Mouse (Mus musculus): ENCODE measurements around the gene Sntg2. TPM values are rescaled to one million over a fixed set of nuclear protein-coding genes. Genes with fewer than 3 reads are reported as not detected.

Gene Sntg2
- total and polyA plus RNA-seq, 3 experiments = not detected

DNA sequence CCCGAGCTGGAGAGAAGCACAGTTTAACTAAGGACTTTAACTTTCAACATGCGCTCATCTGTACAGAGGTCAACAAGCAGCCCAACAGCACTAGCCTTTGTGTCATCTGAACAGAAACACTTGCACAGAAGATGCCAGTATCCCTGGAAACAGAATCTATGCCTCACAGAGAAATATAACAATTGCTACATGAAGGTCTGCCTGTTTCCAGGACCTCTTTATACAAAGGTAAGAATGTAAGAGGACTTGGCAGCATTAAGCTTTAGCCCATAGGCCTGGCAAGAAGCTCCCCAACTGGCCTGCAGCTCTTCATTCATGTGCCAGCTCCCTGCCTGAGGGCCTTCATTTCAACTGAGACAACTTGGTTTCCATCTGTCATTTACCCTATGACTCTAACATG is 26.9 kb upstream of the Sntg2 start:
- dilution Hi-C loops (cut with MboI; ENCODE audit: extremely low pct_ligation_motif_present, extremely low pct_unique_long_range_greater_than_20kb, low sequenced_read_pairs) = no loop called here
- DNase-seq (ENCODE audit: extremely low read depth) = no peak

GRCm38 (mm10) chr12:30372293-30372692 is 882 bp downstream of the Sntg2 start:
- dilution Hi-C loops (cut with MboI; ENCODE audit: extremely low pct_ligation_motif_present, extremely low pct_unique_long_range_greater_than_20kb, low sequenced_read_pairs) = no loop called here
- in situ Hi-C loops (cut with MboI; ENCODE audit: low pct_ligation_motif_present, low pct_unique_long_range_greater_than_20kb, low sequenced_read_pairs) = loop anchor here (25.0 kb wide), 1 partner anchor 460 kb away; no protein-coding TSS in a partner anchor

More for the DNA sequence above, 26.9 kb upstream of the Sntg2 start:
- Histone ChIP-seq H3K4me1 (ENCODE audit: control insufficient read depth in 1 of 2, insufficient read depth in 2 of 2) (no peaks in the 10 kb centered on the region), H3K4me2 (ENCODE audit: insufficient read depth, low read depth, poor library complexity, severe bottlenecking) (no peak overlapping the region), H3K27ac (ENCODE audit: insufficient read depth, low read depth) (no peak overlapping the region), H3K9me3 (replicated peaks; ENCODE audit: low read length) (no peaks in the 10 kb centered on the region), H3K36me3 (replicated peaks in 1 of 2; ENCODE audit: control insufficient read depth in 1 of 2, insufficient read depth in 1 of 2, low read length in 1 of 2) (no peaks in the 10 kb centered on the region), H3K27me3 (replicated peaks) (no peaks in the 10 kb centered on the region), H3K9ac (ENCODE audit: insufficient read depth, low read depth) (no peak overlapping the region), H3K79me2 (replicated peaks; ENCODE audit: control insufficient read depth, extremely low read depth, insufficient read depth, poor library complexity, severe bottlenecking) (no peaks in the 10 kb centered on the region), H3K4me3 (replicated peaks in 1 of 3; ENCODE audit: low read depth in 2 of 3, low read length in 2 of 3, poor library complexity in 1 of 3) (no peak overlapping the region)
- in situ Hi-C loops (cut with MboI; ENCODE audit: low pct_ligation_motif_present, low pct_unique_long_range_greater_than_20kb, low sequenced_read_pairs) = no loop called here
- no peak for TF ChIP-seq MEF2A (IDR thresholded peaks at IDR 0.05; ENCODE audit: borderline replicate concordance, low read depth, low read length)
- TF ChIP-seq MYC (IDR thresholded peaks at IDR 0.05; ENCODE audit: low read depth, low read length) = no peak
- TF ChIP-seq MAX (IDR thresholded peaks at IDR 0.05; ENCODE audit: low read length) = no peak
- TF ChIP-seq USF2 (conservative IDR thresholded peaks at IDR 0.05; ENCODE audit: low read depth, low read length) = no peak
- TF ChIP-seq ZC3H11A (IDR thresholded peaks at IDR 0.05; ENCODE audit: low read depth, low read length) = no peak
- TF ChIP-seq EP300 (IDR thresholded peaks at IDR 0.05; ENCODE audit: low read length) = no peak
- TF ChIP-seq NRF1 (IDR thresholded peaks at IDR 0.05; ENCODE audit: low read depth, low read length) = no peak
- TF ChIP-seq ELF1 (IDR thresholded peaks at IDR 0.05; ENCODE audit: low read depth, low read length) = no peak
- TF ChIP-seq UBTF (IDR thresholded peaks at IDR 0.05; ENCODE audit: low read depth, low read length) = no peak
- no peak for TF ChIP-seq BHLHE40 (IDR thresholded peaks at IDR 0.05; ENCODE audit: low read depth, low read length)
- TF ChIP-seq MXI1 (IDR thresholded peaks at IDR 0.05; ENCODE audit: low read depth, low read length) = no peak
- TF ChIP-seq KAT2A (IDR thresholded peaks at IDR 0.05; ENCODE audit: insufficient replicate concordance, low read length) = no peak
- TF ChIP-seq JUND (conservative IDR thresholded peaks at IDR 0.05; ENCODE audit: low read depth, low read length) = no peak
- TF ChIP-seq PAX5 (IDR thresholded peaks at IDR 0.05; ENCODE audit: low read length) = no peak
- TF ChIP-seq RAD21 (IDR thresholded peaks at IDR 0.05; ENCODE audit: low read depth, low read length) = no peak
- TF ChIP-seq CTCF (conservative IDR thresholded peaks at IDR 0.05 in 1 of 2, IDR thresholded peaks at IDR 0.05 in 1 of 2; ENCODE audit: low read depth in 2 of 2, low read length in 2 of 2) = no peak
- TF ChIP-seq USF1 (IDR thresholded peaks at IDR 0.05; ENCODE audit: low read depth, low read length) = no peak
- no peak for TF ChIP-seq SMC3 (IDR thresholded peaks at IDR 0.05; ENCODE audit: low read depth, low read length)

More at GRCm38 (mm10) chr12:30372293-30372692, 882 bp downstream of the Sntg2 start:
- Histone ChIP-seq H3K27me3 (replicated peaks) (no peaks in the 10 kb centered on the region), H3K4me1 (ENCODE audit: control insufficient read depth in 1 of 2, insufficient read depth in 2 of 2) (peaks cover 3 to 17% of the 10 kb centered on the region in 2 experiments), H3K4me3 (replicated peaks in 1 of 3; ENCODE audit: low read depth in 2 of 3, low read length in 2 of 3, poor library complexity in 1 of 3) (no peak overlapping the region), H3K9me3 (replicated peaks; ENCODE audit: low read length) (no peaks in the 10 kb centered on the region), H3K4me2 (ENCODE audit: insufficient read depth, low read depth, poor library complexity, severe bottlenecking) (no peak overlapping the region), H3K36me3 (replicated peaks in 1 of 2; ENCODE audit: control insufficient read depth in 1 of 2, insufficient read depth in 1 of 2, low read length in 1 of 2) (no peaks in the 10 kb centered on the region), H3K79me2 (replicated peaks; ENCODE audit: control insufficient read depth, extremely low read depth, insufficient read depth, poor library complexity, severe bottlenecking) (no peaks in the 10 kb centered on the region), H3K27ac (ENCODE audit: insufficient read depth, low read depth) (no peak overlapping the region), H3K9ac (ENCODE audit: insufficient read depth, low read depth) (no peak overlapping the region)
- TF ChIP-seq E2F4 (IDR thresholded peaks at IDR 0.05; ENCODE audit: insufficient replicate concordance, low read depth, low read length) (no peak), SIN3A (IDR thresholded peaks at IDR 0.05; ENCODE audit: low read length) (no peak), MAZ (IDR thresholded peaks at IDR 0.05; ENCODE audit: low read depth, low read length) (no peak), UBTF (IDR thresholded peaks at IDR 0.05; ENCODE audit: low read depth, low read length) (no peak), NELFE (IDR thresholded peaks at IDR 0.05; ENCODE audit: low read depth, low read length) (no peak), ZC3H11A (IDR thresholded peaks at IDR 0.05; ENCODE audit: low read depth, low read length) (no peak), MEF2A (IDR thresholded peaks at IDR 0.05; ENCODE audit: borderline replicate concordance, low read depth, low read length) (no peak), POLR2AphosphoS2 (IDR thresholded peaks at IDR 0.05; ENCODE audit: low read depth, low read length) (no peak), JUN (IDR thresholded peaks at IDR 0.05; ENCODE audit: insufficient read depth, low read depth, low read length) (no peak), USF2 (conservative IDR thresholded peaks at IDR 0.05; ENCODE audit: low read depth, low read length) (no peak), JUND (conservative IDR thresholded peaks at IDR 0.05; ENCODE audit: low read depth, low read length) (no peak)
- DNase-seq (ENCODE audit: extremely low read depth) = no peak

All from CH12.LX (cell line).